Mouse (Mus musculus) limb, embryonic 10.5 days (tissue): ENCODE data around the gene Ushbp1. TPM values are rescaled to one million over a fixed set of nuclear protein-coding genes. Genes with fewer than 3 reads are reported as not detected.
A peak's percentile ranks its signal among the peaks of the same experiment; 100 is the strongest.

Source experiments
- DNase-seq: peaks from one replicate; pipeline ENCODE4 v3.0.0-alpha.2; 2017; ENCODE audit warnings: low spot score
- H3K27ac ChIP-seq: fragments of 300-500 bp; sonication (generic); 2 replicates; pipeline ENCODE4 v1.5.1; 2016; ENCODE audit warnings: mild to moderate bottlenecking
- H3K27me3 ChIP-seq: fragments of 300-500 bp; sonication (generic); 2 replicates; pipeline ENCODE4 v1.6.1; 2016; ENCODE audit warnings: low read depth, mild to moderate bottlenecking; ENCODE audit not compliant: poor library complexity, severe bottlenecking
- H3K36me3 ChIP-seq: fragments of 300-500 bp; sonication (generic); 2 replicates; pipeline ENCODE4 v1.6.1; 2016; ENCODE audit warnings: mild to moderate bottlenecking, moderate library complexity
- H3K4me1 ChIP-seq: fragments of 300-500 bp; sonication (generic); 2 replicates; pipeline ENCODE4 v1.6.1; 2016
- H3K4me3 ChIP-seq: fragments of 300-500 bp; sonication (generic); 2 replicates; pipeline ENCODE4 v1.5.1; 2016; ENCODE audit warnings: mild to moderate bottlenecking, moderate library complexity
- H3K9me3 ChIP-seq: fragments of 300-500 bp; sonication (generic); replicated peaks from 2 replicates; pipeline ENCODE4 v1.6.1; 2016; ENCODE audit warnings: mild to moderate bottlenecking
- WGBS: fragments of 180-500 bp; shearing (Covaris S2); methylation state at CpG from one replicate; pipeline ENCODE4 v1.1.7; 2016; 5-methylcytosine and 5-hydroxymethylcytosine counted together
- polyA plus RNA-seq: library from polyadenylated mRNA; unstranded; fragments of >200 nt; fragmentation: Nextera tagmentation; extraction: Ambion mirVana; gene quantifications from 2 replicates; pipeline ENCODE4 v1.2.1, GENCODE M21; 2016

Ushbp1 gene
- polyA plus RNA-seq, 1 experiment from 2014 or later = 6.9 TPM

- H3K4me3 ChIP-seq = no peak overlapping the region
- no peaks in the 10 kb centered on the region for H3K9me3 ChIP-seq
- WGBS = 67% methylated on average over 12 of the region's 12 CpGs
- peaks cover 27% of the 10 kb centered on the region for H3K4me1 ChIP-seq
- H3K27me3 ChIP-seq = no peaks in the 10 kb centered on the region
- H3K36me3 ChIP-seq = peaks cover 3% of the 10 kb centered on the region; the same call in 1 of the 2 replicates
- peak overlapping the region; percentile 46 for H3K27ac ChIP-seq
- DNase-seq = no peak
These were observed 10.3 kb downstream of the Ushbp1 start for GRCm38 (mm10) chr8:71385212-71385835.

- DNase-seq = no peak
- WGBS = 62% methylated on average over 3 of the region's 3 CpGs
- Histone ChIP-seq H3K27me3 (no peaks in the 10 kb centered on the region), H3K27ac (peak overlapping the region; percentile 98), H3K4me1 (peaks cover 41% of the 10 kb centered on the region), H3K4me3 (no peak overlapping the region), H3K36me3 (peaks cover 2% of the 10 kb centered on the region), H3K9me3 (no peaks in the 10 kb centered on the region)
These were observed 11.7 kb downstream of the Ushbp1 start for GRCm38 (mm10) chr8:71383860-71384259.

- Histone ChIP-seq H3K36me3 (peaks cover 7% of the 10 kb centered on the region), H3K4me3 (no peak overlapping the region), H3K27ac (peak overlapping the region; percentile 98), H3K4me1 (peaks cover 46% of the 10 kb centered on the region), H3K9me3 (no peaks in the 10 kb centered on the region), H3K27me3 (no peaks in the 10 kb centered on the region)
- DNase-seq = no peak
- WGBS = 24% methylated on average over 12 of the region's 12 CpGs
These were observed 12.2 kb downstream of the Ushbp1 start for GRCm38 (mm10) chr8:71383396-71383795.

GRCm38 (mm10) chr8:71381971-71382961, 13.3 kb downstream of the Ushbp1 start:
- Histone ChIP-seq H3K36me3 (peaks cover 18% of the 10 kb centered on the region), H3K4me3 (peak overlapping the region; percentile 95), H3K27me3 (0 out of 2 replicates have a peak, but pooled peaks cover 8% of the 10 kb centered on the region), H3K9me3 (no peaks in the 10 kb centered on the region), H3K4me1 (peaks cover 51% of the 10 kb centered on the region), H3K27ac (peak overlapping the region; percentile 98)
- DNase-seq = peak; percentile 92
- WGBS = 2% methylated on average over 63 of the region's 80 CpGs

- H3K27ac ChIP-seq = peak within 1 kb of the TSS; percentile 98
- peak; percentile 88 for DNase-seq
- H3K4me3 ChIP-seq = peak within 1 kb of the TSS; percentile 95
- 0 out of 2 replicates have a peak, but pooled peaks cover 15% of the 10 kb centered on the region for H3K27me3 ChIP-seq
- H3K9me3 ChIP-seq = no peaks in the 10 kb centered on the region
- H3K36me3 ChIP-seq = peaks cover 25% of the 10 kb centered on the region
- WGBS = 1% methylated on average over 89 of the region's 89 CpGs
- peaks cover 59% of the 10 kb centered on the region for H3K4me1 ChIP-seq
These were observed 14.1 kb downstream of the Ushbp1 start, which contains the start of gene Nr2f6 for GRCm38 (mm10) chr8:71381421-71381970. Nr2f6 (minus strand) TSS chr8:71381960.

- Histone ChIP-seq H3K4me3 (peak overlapping the region; percentile 95), H3K27ac (peak overlapping the region; percentile 98), H3K27me3 (0 out of 2 replicates have a peak, but pooled peaks cover 20% of the 10 kb centered on the region), H3K36me3 (peaks cover 35% of the 10 kb centered on the region), H3K9me3 (no peaks in the 10 kb centered on the region), H3K4me1 (peaks cover 69% of the 10 kb centered on the region)
- WGBS = 3% methylated on average over 72 of the region's 72 CpGs
- peak; percentile 67 for DNase-seq
These were observed 15.1 kb downstream of the Ushbp1 start for GRCm38 (mm10) chr8:71380178-71381171.

GRCm38 (mm10) chr8:71379512-71380075, 16.0 kb downstream of the Ushbp1 start:
- 55% methylated on average over 3 of the region's 3 CpGs for WGBS
- H3K4me1 ChIP-seq = peaks cover 78% of the 10 kb centered on the region
- H3K27ac ChIP-seq = peak overlapping the region; percentile 98

GRCm38 (mm10) chr8:71379008-71379407, 16.6 kb downstream of the Ushbp1 start:
- WGBS = 73% methylated on average over 4 of the region's 4 CpGs
- H3K36me3 ChIP-seq = peaks cover 50% of the 10 kb centered on the region
- H3K27me3 ChIP-seq = 0 out of 2 replicates have a peak, but pooled peaks cover 20% of the 10 kb centered on the region
- DNase-seq = no peak
- H3K9me3 ChIP-seq = no peaks in the 10 kb centered on the region
- H3K4me3 ChIP-seq = peak overlapping the region; percentile 95
- 0 out of 2 replicates have a peak overlapping the region, but pooled peaks have one; percentile 98 for H3K27ac ChIP-seq
- peaks cover 79% of the 10 kb centered on the region for H3K4me1 ChIP-seq

More at GRCm38 (mm10) chr8:71379512-71380075, 16.0 kb downstream of the Ushbp1 start:
- Histone ChIP-seq H3K27me3 (0 out of 2 replicates have a peak, but pooled peaks cover 20% of the 10 kb centered on the region), H3K36me3 (peaks cover 44% of the 10 kb centered on the region), H3K4me3 (peak overlapping the region; percentile 95), H3K9me3 (no peaks in the 10 kb centered on the region)
- no peak for DNase-seq

GRCm38 (mm10) chr8:71376423-71377030, 19.1 kb downstream of the Ushbp1 start:
- Histone ChIP-seq H3K27ac (peak overlapping the region; percentile 71), H3K9me3 (no peaks in the 10 kb centered on the region), H3K36me3 (peaks cover 69% of the 10 kb centered on the region), H3K27me3 (0 out of 2 replicates have a peak, but pooled peaks cover 20% of the 10 kb centered on the region), H3K4me1 (peaks cover 61% of the 10 kb centered on the region), H3K4me3 (peak overlapping the region; percentile 46)
- 50% methylated on average over 8 of the region's 8 CpGs for WGBS
- DNase-seq = peak; percentile 33

- peaks cover 63% of the 10 kb centered on the region for H3K4me1 ChIP-seq
These were observed 19.8 kb downstream of the Ushbp1 start for GRCm38 (mm10) chr8:71375581-71376422.

More at GRCm38 (mm10) chr8:71375581-71376422, 19.8 kb downstream of the Ushbp1 start:
- Histone ChIP-seq H3K27ac (peak overlapping the region; percentile 71), H3K36me3 (peaks cover 69% of the 10 kb centered on the region), H3K27me3 (0 out of 2 replicates have a peak, but pooled peaks cover 20% of the 10 kb centered on the region), H3K4me3 (peak overlapping the region; percentile 46), H3K9me3 (no peaks in the 10 kb centered on the region)
- 6% methylated on average over 74 of the region's 74 CpGs for WGBS
- peak; percentile 72 for DNase-seq
